Comparison of ENCODE assay signal across 9 mouse cellular contexts in genomic region chr2:35898425-35899134, GRCm38 (mm10).
DNase-seq lines count a peak whose midpoint lies in the region; ATAC-seq and TF ChIP-seq lines count a peak whose summit lies in the region.
"Had no signal": no experiment of that assay in that cellular context is flagged by ENCODE, and none has a peak within 500 bp of the region (broad histone marks: within the 10 kb centered on the region; RNA-seq: fewer than 3 reads in every experiment).

No protein-coding gene starts in this region.

- H3K4me2 ChIP-seq in lung, embryonic 16.5 days (ENCODE audit: low read depth, low read length): no peak overlapping the region
- no peak overlapping the region for H3K4me2 ChIP-seq in intestine, embryonic 16.5 days (ENCODE audit: low read depth, low read length)
- H3K4me2 ChIP-seq: hindbrain, embryonic 15.5 days had no signal

- no peaks in the 10 kb centered on the region for H3K36me3 ChIP-seq in lung, embryonic 16.5 days (ENCODE audit: control insufficient read depth, insufficient read depth, low read length)
- H3K36me3 ChIP-seq in intestine, embryonic 16.5 days (ENCODE audit: control insufficient read depth, insufficient read depth, low read length): no peaks in the 10 kb centered on the region
- H3K36me3 ChIP-seq: hindbrain, embryonic 15.5 days had no signal

- DNase-seq in 416B (ENCODE audit: low read depth): peak; percentile 96
- peak; percentile 77 for DNase-seq in adrenal gland, adult 2 months
- DNase-seq in layer of hippocampus, adult 2 months (ENCODE audit: low spot score in 2 of 2): no peak
- DNase-seq in frontal cortex, adult 2 months (ENCODE audit: extremely low spot score in 1 of 2, low spot score in 1 of 2): no peak
- no peak for DNase-seq in cerebellum, postnatal 10 days

- WGBS in lung, embryonic 16.5 days: 69% methylated on average over 6 of the region's 6 CpGs
- 76% methylated on average over 6 of the region's 6 CpGs for WGBS in intestine, embryonic 16.5 days

- no peak overlapping the region for H3K4me3 ChIP-seq in lung, embryonic 16.5 days (ENCODE audit: low read length)
- no peak overlapping the region for H3K4me3 ChIP-seq in layer of hippocampus, adult 2 months
- no peak overlapping the region for H3K4me3 ChIP-seq in intestine, embryonic 16.5 days (ENCODE audit: low read length)
- H3K4me3 ChIP-seq: hindbrain, embryonic 15.5 days had no signal

- TF ChIP-seq CTCF in layer of hippocampus, adult 2 months (conservative IDR thresholded peaks at IDR 0.05): no peak

- no peaks in the 10 kb centered on the region for H3K9me3 ChIP-seq in lung, embryonic 16.5 days (ENCODE audit: control insufficient read depth, low read length)
- no peaks in the 10 kb centered on the region for H3K9me3 ChIP-seq in intestine, embryonic 16.5 days (ENCODE audit: control insufficient read depth, low read length)
- H3K9me3 ChIP-seq: hindbrain, embryonic 15.5 days had no signal

- peak; percentile 90 for ATAC-seq in granulocyte monocyte progenitor cell, adult 5-6 weeks (replicated peaks; ENCODE audit: poor library complexity, severe bottlenecking)
- 0 out of 2 replicates have a peak, but pooled peaks have one; percentile 43 for ATAC-seq in lung, embryonic 16.5 days (ENCODE audit: low read depth)
- ATAC-seq in intestine, embryonic 16.5 days: no peak

- H3K27ac ChIP-seq in lung, embryonic 16.5 days (ENCODE audit: low read length): no peak overlapping the region
- H3K27ac ChIP-seq in layer of hippocampus, adult 2 months: no peak overlapping the region
- H3K27ac ChIP-seq in intestine, embryonic 16.5 days (ENCODE audit: low read length): no peak overlapping the region
- H3K27ac ChIP-seq: hindbrain, embryonic 15.5 days had no signal

- no peak overlapping the region for H3K9ac ChIP-seq in lung, embryonic 16.5 days (ENCODE audit: low read length)
- no peak overlapping the region for H3K9ac ChIP-seq in intestine, embryonic 16.5 days (ENCODE audit: low read depth, low read length)
- H3K9ac ChIP-seq: hindbrain, embryonic 15.5 days had no signal

- H3K27me3 ChIP-seq in lung, embryonic 16.5 days (ENCODE audit: control insufficient read depth, insufficient read depth, low read depth, low read length): no peaks in the 10 kb centered on the region
- no peaks in the 10 kb centered on the region for H3K27me3 ChIP-seq in intestine, embryonic 16.5 days (replicated peaks; ENCODE audit: control insufficient read depth, insufficient read depth, low read length)
- H3K27me3 ChIP-seq: hindbrain, embryonic 15.5 days had no signal

- no peaks in the 10 kb centered on the region; the same call in 1 of the 2 replicates for H3K4me1 ChIP-seq in lung, embryonic 16.5 days (replicated peaks; ENCODE audit: control insufficient read depth, insufficient read depth, low read length)
- no peaks in the 10 kb centered on the region for H3K4me1 ChIP-seq in intestine, embryonic 16.5 days (ENCODE audit: control insufficient read depth, insufficient read depth, low read length)
- H3K4me1 ChIP-seq: hindbrain, embryonic 15.5 days had no signal

Comparison
In these comparisons a context has a peak if more than half of its experiments do, and no peak if none do; other contexts are left out.
1. DNase-seq: peak in 416B (single experiment) and adrenal gland, adult 2 months (single experiment); none in layer of hippocampus, adult 2 months (0 of 2), frontal cortex, adult 2 months (0 of 2) and cerebellum, postnatal 10 days (0 of 2).